Mouse (Mus musculus) kidney, adult 2 months (tissue): ENCODE measurements around the gene Zc3h7b. TPM values are rescaled to one million over a fixed set of nuclear protein-coding genes. Genes with fewer than 3 reads are reported as not detected.

Experiments
- DNase-seq: peaks from one replicate; pipeline ENCODE4 v3.0.0; 2021
- H3K27ac ChIP-seq: fragments of 200-500 bp; 2 replicates; pipeline ENCODE4 v1.5.1; 2012; ENCODE audit warnings: low read depth, low read length, control low read depth, inconsistent platforms; ENCODE audit not compliant: insufficient read depth
- H3K27me3 ChIP-seq: fragments of 200-500 bp; replicated peaks from 2 replicates; pipeline ENCODE4 v1.6.1; 2012; ENCODE audit warnings: mild to moderate bottlenecking, moderate library complexity, low read length, inconsistent platforms; ENCODE audit not compliant: control insufficient read depth, insufficient read depth
- H3K36me3 ChIP-seq: fragments of 200-500 bp; 2 replicates; pipeline ENCODE4 v1.6.1; 2012; ENCODE audit warnings: mild to moderate bottlenecking, moderate library complexity, low read length, inconsistent platforms; ENCODE audit not compliant: control insufficient read depth, insufficient read depth
- H3K4me1 ChIP-seq: fragments of 200-500 bp; 2 replicates; pipeline ENCODE4 v1.6.1; 2011; ENCODE audit warnings: low read length; ENCODE audit not compliant: control insufficient read depth, insufficient read depth
- H3K4me3 ChIP-seq: fragments of 200-500 bp; 2 replicates; pipeline ENCODE4 v1.5.1; 2011; ENCODE audit warnings: mild to moderate bottlenecking, low read depth, low read length, control low read depth; ENCODE audit not compliant: insufficient read depth
- CTCF ChIP-seq: fragments of 200-500 bp; conservative IDR thresholded peaks from 2 replicates; pipeline ENCODE4 v1.5.1; 2011; ENCODE audit warnings: low read depth, mild to moderate bottlenecking, control low read depth, low read length, moderate library complexity, mixed read lengths; ENCODE audit not compliant: insufficient read depth, insufficient read length
- POLR2A ChIP-seq: fragments of 200-500 bp; IDR thresholded peaks from one replicate; pipeline ENCODE4 v1.6.1; 2011; ENCODE audit warnings: low read depth, low read length, control low read depth
- WGBS: fragments of 180-500 bp; shearing (Covaris S2); methylation state at CpG from one replicate; pipeline ENCODE4 v1.1.7; 2018; 5-methylcytosine and 5-hydroxymethylcytosine counted together
- polyA plus RNA-seq: library from polyadenylated mRNA; depleted of rRNA; stranded (reverse); fragments of >200 nt; gene quantifications from 2 replicates; pipeline ENCODE4 v1.2.3, GENCODE M21; 2012

Gene Zc3h7b
- polyA plus RNA-seq, 1 experiment = 46.5 TPM

- peaks cover 15% of the 10 kb centered on the region for H3K36me3 ChIP-seq
- peak; percentile 44 for DNase-seq
- peaks cover 17% of the 10 kb centered on the region for H3K4me1 ChIP-seq
- 73% methylated on average over 12 of the region's 12 CpGs for WGBS
- no peak for TF ChIP-seq POLR2A
- TF ChIP-seq CTCF = no peak
- no peak overlapping the region for H3K4me3 ChIP-seq
- H3K27me3 ChIP-seq = no peaks in the 10 kb centered on the region
- no peak overlapping the region for H3K27ac ChIP-seq
Observed at GRCm38 (mm10) chr15:81814716-81815370, 70.0 kb downstream of the Zc3h7b start.

- DNase-seq = no peak
Observed at GRCm38 (mm10) chr15:81818404-81818803, 73.5 kb downstream of the Zc3h7b start.

GRCm38 (mm10) chr15:81822631-81823030 lies 77.8 kb downstream of the Zc3h7b start:
- H3K27me3 ChIP-seq = no peaks in the 10 kb centered on the region
- H3K4me1 ChIP-seq = no peaks in the 10 kb centered on the region
- TF ChIP-seq POLR2A (no peak), CTCF (no peak)
- no peak overlapping the region for H3K4me3 ChIP-seq
- no peak overlapping the region for H3K27ac ChIP-seq
- peaks cover 26% of the 10 kb centered on the region for H3K36me3 ChIP-seq
- no peak for DNase-seq
- 70% methylated on average over 3 of the region's 3 CpGs for WGBS

More at GRCm38 (mm10) chr15:81818404-81818803, 73.5 kb downstream of the Zc3h7b start:
- TF ChIP-seq CTCF (no peak), POLR2A (no peak)
- no peak overlapping the region for H3K4me3 ChIP-seq
- WGBS = 91% methylated on average over 3 of the region's 3 CpGs
- H3K27ac ChIP-seq = no peak overlapping the region
- H3K36me3 ChIP-seq = peaks cover 26% of the 10 kb centered on the region
- 0 out of 2 replicates have a peak, but pooled peaks cover 3% of the 10 kb centered on the region for H3K4me1 ChIP-seq
- H3K27me3 ChIP-seq = no peaks in the 10 kb centered on the region

- H3K4me3 ChIP-seq = no peak overlapping the region
- no peak for DNase-seq
- no peaks in the 10 kb centered on the region for H3K27me3 ChIP-seq
- no peak overlapping the region for H3K27ac ChIP-seq
- WGBS = 76% methylated on average over 3 of the region's 3 CpGs
- H3K4me1 ChIP-seq = no peaks in the 10 kb centered on the region
- TF ChIP-seq POLR2A (no peak), CTCF (no peak)
- H3K36me3 ChIP-seq = peaks cover 21% of the 10 kb centered on the region
Observed at GRCm38 (mm10) chr15:81824832-81825231, 80.0 kb downstream of the Zc3h7b start.

GRCm38 (mm10) chr15:81828426-81829207 lies 83.8 kb downstream of the Zc3h7b start:
- DNase-seq = no peak
- Histone ChIP-seq H3K27me3 (no peaks in the 10 kb centered on the region), H3K27ac (peak overlapping the region; percentile 14; the same call in 1 of the 2 replicates), H3K36me3 (peaks cover 9% of the 10 kb centered on the region), H3K4me3 (no peak overlapping the region), H3K4me1 (peaks cover 4% of the 10 kb centered on the region)
- 70% methylated on average over 7 of the region's 7 CpGs for WGBS
- TF ChIP-seq POLR2A (no peak), CTCF (no peak)

GRCm38 (mm10) chr15:81829208-81829580 lies 84.3 kb downstream of the Zc3h7b start:
- Histone ChIP-seq H3K36me3 (peaks cover 6% of the 10 kb centered on the region), H3K27ac (peak overlapping the region; percentile 14; the same call in 1 of the 2 replicates), H3K27me3 (no peaks in the 10 kb centered on the region), H3K4me1 (peaks cover 9% of the 10 kb centered on the region), H3K4me3 (no peak overlapping the region)
- TF ChIP-seq CTCF = no peak
- TF ChIP-seq POLR2A = no peak
- 45% methylated on average over 2 of the region's 2 CpGs for WGBS
- no peak for DNase-seq

GRCm38 (mm10) chr15:81830530-81830929 lies 85.7 kb downstream of the Zc3h7b start:
- WGBS = 78% methylated on average over 4 of the region's 4 CpGs
- Histone ChIP-seq H3K4me3 (no peak overlapping the region), H3K4me1 (peaks cover 23% of the 10 kb centered on the region), H3K27ac (peak overlapping the region; percentile 9; the same call in 1 of the 2 replicates), H3K36me3 (peaks cover 5% of the 10 kb centered on the region), H3K27me3 (no peaks in the 10 kb centered on the region)
- DNase-seq = no peak
- TF ChIP-seq CTCF (no peak), POLR2A (no peak)
